Mouse (Mus musculus) gastrocnemius, postnatal 4 days (tissue): ENCODE data around the gene Rhcg. TPM values are rescaled to one million over a fixed set of nuclear protein-coding genes. Genes with fewer than 3 reads are reported as not detected.

Experiments used
- DNase-seq, 2 experiments: peaks; one replicate each; pipeline ENCODE4 v3.0.0; 2021 to 2022; ENCODE audit warnings: low spot score in 2 of 2, mixed read lengths in 2 of 2
- long read RNA-seq, 2 experiments: library from polyadenylated mRNA; stranded (forward); transcript quantifications; one replicate each; pipeline ENCODE4 v2.0.0; 2021
- total RNA-seq, 2 experiments: library from RNA; stranded (reverse); gene quantifications; 2 replicates each; pipeline ENCODE4 v1.2.3; 2021

Rhcg gene
- not detected for total RNA-seq
- long read RNA-seq, experiment 1, result 0 reads
- long read RNA-seq, experiment 2, result 0 reads

- no peak for DNase-seq
Observed at GRCm38 (mm10) chr7:79617418-79617817, at the start of gene Rhcg. Rhcg (minus strand) TSS chr7:79617657.

DNA sequence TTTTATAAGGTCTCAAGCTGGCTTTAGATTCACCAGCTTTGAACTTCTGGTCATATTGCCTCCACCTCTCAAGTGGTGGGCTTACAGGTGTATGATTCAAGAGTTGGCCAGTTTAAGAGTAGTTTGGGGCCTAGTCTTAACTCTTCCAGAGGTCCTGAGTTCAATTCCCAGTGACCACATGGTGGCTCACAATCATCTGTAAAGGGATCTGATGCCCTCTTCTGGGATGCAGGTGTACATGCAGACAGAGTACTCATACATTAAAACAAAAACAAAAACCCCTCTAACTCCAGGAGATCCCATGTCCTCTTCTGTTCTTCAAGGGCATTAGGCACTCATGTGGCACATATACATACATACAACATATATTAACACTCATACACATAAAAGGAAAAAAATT is 49.2 kb upstream of the Rhcg start:
- DNase-seq, result no peak

- DNase-seq, result no peak
Observed at GRCm38 (mm10) chr7:79661253-79661890, 43.9 kb upstream of the Rhcg start.

DNA sequence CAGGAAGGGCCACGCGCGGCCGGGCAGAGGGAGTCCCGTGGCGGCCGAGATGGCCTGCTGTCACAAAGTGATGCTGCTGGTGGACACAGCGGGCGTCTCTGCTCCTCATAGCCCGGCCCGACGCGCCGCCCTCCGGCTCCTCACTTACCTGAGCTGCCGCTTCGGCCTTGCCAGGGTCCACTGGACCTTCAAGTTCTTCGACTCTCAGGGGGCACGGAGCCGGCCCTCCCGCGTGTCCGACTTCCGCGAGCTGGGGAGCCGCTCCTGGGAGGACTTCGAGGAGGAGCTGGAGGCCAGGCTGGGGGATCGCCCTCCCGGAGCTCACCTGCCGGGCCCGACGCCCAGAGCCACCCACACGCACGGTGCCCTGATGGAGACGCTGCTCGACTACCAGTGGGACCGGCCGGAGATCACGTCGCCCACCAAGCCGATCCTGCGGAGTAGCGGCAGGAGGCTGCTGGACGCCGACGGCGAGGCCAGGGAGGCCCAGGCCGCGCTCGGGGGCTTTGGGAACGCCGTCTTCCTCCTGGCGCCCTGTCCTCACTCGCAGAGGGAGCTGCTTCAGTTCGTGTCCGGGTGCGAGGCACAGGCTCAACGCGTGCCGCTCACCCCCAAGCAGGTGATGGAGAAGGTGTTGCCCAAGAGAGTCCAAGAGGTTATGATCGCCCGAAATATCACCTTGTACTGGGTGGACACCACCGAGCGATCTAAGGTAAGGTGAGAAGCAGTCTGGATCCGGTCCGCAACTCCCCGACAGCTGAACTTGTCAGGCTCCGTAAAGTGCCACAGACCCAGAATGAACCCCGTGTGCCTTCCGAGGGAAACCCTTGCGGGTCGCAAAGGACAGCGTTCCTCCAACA is 43.1 kb upstream of the Rhcg start:
- peak in 1 of 2 experiments; percentile 23 for DNase-seq

DNA sequence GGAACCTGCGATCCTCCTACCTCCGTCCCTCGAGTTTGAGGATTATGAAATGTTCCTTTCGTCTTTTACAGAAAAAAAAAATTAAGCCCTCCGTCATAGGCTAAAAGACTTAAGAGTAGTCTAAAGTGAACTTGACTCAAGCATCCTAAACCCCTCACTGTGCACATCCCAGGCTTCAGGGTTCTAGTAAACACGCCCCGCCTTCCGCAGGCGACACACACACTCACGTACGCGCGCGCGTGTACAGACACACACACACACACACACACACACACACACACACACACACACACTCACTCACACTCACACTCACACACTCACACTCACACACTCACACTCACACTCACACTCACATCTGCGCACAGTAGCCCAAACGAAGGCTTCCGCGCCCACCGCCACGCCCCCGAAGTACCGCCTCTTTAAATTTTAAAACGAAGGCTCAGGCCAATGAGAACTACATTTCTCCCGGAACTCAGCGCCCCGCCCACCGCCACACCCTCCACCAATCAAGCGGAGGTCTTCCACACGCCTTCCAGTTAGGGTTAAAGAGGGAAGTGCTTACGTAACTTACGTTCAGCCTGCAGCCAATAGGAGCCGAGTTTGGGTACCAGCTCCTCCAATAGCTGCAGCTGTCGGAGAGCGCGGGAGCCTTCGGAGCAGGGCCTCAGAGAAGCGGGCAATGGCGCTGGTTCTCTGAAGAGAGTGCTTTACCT is 42.3 kb upstream of the Rhcg start, which contains the start of gene Ticrr:
TSS of gene Ticrr (plus strand) at position 619 of the 713 bp plus-strand sequence.
- DNase-seq, result peak; percentile 85 to 97

- DNase-seq, result no peak
Observed at GRCm38 (mm10) chr7:79654586-79654985, 37.1 kb upstream of the Rhcg start.

- DNase-seq, result no peak
Observed at GRCm38 (mm10) chr7:79654185-79654584, 36.7 kb upstream of the Rhcg start.

GRCm38 (mm10) chr7:79649005-79649404 is 31.5 kb upstream of the Rhcg start:
- DNase-seq, result peak in 1 of 2 experiments; percentile 54

DNA sequence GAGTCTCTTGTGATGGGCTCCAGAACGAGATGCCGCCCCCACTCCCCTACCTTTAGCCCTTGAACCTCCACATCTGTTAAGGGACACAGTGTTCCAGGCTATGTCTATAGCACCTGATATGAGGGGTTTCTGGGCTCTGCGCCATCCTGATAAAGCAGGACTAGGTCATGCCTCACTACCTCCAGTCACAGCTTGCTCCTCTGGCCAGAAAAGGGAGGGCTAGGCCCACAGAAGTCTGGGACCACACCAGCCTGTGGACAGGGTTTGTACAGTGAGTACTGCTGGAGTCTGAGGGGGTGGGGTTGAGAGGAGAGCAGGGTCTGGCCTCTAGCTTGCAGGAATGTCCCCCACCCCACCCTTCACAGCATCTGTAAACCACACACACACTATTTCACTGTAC is 29.8 kb upstream of the Rhcg start:
- DNase-seq, result no peak

- DNase-seq, result no peak
Observed at GRCm38 (mm10) chr7:79631773-79632348, 14.4 kb upstream of the Rhcg start.

DNA sequence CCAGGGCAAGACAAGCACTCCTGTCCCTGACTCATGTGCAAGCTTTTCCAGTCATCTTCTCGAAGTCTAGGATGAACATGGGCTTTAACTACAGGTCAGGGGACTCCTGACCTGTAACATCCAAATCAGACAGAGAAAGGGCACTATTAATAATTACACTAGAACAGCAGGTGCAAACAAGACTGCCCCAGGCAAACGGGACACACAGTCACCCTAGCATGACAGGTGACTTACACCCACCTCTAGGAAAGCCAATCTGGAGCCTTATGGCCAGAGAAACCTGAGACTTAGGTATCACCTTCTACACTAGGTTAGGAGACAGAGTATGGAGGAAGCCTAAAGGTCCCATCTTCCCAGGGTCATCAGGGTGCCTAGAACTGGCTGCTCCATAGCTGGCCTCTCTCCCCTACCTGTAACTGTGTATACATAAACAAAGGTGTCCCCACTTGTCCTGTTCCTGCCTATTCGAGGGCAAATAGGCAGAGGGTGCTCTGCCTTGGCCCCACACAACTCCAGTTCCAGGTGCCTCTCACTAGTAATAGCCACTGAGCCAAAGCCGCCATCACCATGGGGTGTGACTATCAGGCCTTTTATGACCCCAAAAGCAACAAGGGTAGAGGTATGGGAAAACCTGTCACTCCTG is 10.9 kb upstream of the Rhcg start:
- no peak for DNase-seq

- DNase-seq, result no peak
Observed at GRCm38 (mm10) chr7:79626170-79626569, 8.7 kb upstream of the Rhcg start.

- DNase-seq, result no peak
Observed at GRCm38 (mm10) chr7:79623086-79623485, 5.6 kb upstream of the Rhcg start.

- no peak for DNase-seq
Observed at GRCm38 (mm10) chr7:79619493-79619892, 2.0 kb upstream of the Rhcg start.

- DNase-seq, result no peak
Observed at GRCm38 (mm10) chr7:79615941-79616340, 1.5 kb downstream of the Rhcg start.

GRCm38 (mm10) chr7:79615008-79615407 is 2.4 kb downstream of the Rhcg start:
- no peak for DNase-seq

GRCm38 (mm10) chr7:79613314-79613713 is 4.1 kb downstream of the Rhcg start:
- no peak for DNase-seq

GRCm38 (mm10) chr7:79612783-79613182 is 4.7 kb downstream of the Rhcg start:
- DNase-seq, result peak in 1 of 2 experiments; percentile 32

DNA sequence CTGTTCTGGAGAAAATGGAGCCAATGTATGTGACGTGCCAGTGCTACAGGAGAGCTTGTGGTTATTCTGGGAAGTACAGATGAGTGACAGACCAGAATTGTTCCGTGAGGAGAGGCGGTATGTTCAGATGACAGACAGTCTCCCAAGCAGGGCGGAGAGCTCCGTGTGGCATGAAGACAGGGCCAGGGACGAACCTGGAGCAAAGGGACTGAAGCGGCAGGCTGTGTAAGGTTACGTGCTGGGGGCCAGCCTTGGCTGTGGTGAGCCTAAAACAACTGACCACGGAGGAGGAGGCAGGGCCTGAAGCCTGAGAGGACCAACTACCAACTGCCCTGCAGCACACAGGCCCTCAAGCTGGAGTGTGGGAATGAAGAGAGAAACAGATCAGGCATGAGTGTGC is 5.6 kb downstream of the Rhcg start:
- no peak for DNase-seq

DNA sequence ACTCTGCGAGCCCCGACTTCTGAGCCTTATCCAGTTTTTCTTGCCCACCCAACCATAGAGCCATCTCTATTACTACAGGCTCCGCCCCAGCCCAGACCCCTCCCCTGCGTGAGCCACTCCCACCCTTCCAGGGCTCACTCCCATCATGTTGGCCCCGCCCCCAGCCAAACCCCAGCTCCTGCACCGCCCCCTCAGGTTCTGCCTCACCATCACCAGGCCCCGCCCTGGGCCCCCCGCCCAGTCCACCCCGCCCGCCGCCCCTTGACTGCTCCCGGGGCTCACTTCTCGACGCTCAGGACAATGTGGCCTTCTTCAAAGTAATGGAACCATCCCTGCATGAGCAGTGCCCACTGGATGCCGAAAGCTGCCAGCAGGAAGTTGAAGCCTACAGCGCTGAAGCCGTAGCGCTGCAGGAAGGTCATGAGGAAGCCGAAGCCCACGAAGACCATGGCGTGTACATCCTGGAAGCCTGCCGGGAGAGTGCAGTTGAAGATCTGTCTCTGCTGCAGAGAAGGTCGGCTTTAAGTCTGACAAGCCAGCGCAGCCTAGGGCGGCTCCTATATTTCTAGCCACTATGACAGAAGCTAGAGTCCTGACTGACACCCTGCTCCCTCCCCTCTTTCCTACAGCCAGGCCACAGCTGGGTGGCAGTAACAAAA is 10.1 kb downstream of the Rhcg start:
- no peak for DNase-seq
